Mouse (Mus musculus): ENCODE measurements around the gene Tcf7l2. TPM values are rescaled to one million over a fixed set of nuclear protein-coding genes. Genes with fewer than 3 reads are reported as not detected.
A peak's percentile ranks its signal among the peaks of the same experiment; 100 is the strongest.

Tcf7l2 gene
- polyA plus RNA-seq, 1 experiment, result 45.3 TPM

GRCm38 (mm10) chr19:55839036-55839555, 97.5 kb downstream of the Tcf7l2 start:
- Histone ChIP-seq H3K4me1 (ENCODE audit: control insufficient read depth, insufficient read depth, insufficient read length, low read length) (peaks cover 30% of the 10 kb centered on the region; the same call in 1 of the 2 replicates), H3K27ac (ENCODE audit: insufficient read depth, low read depth, low read length) (peak overlapping the region; percentile 90), H3K4me3 (ENCODE audit: low read depth, low read length) (no peak overlapping the region), H3K36me3 (ENCODE audit: control insufficient read depth, insufficient read depth, low read length) (no peaks in the 10 kb centered on the region), H3K27me3 (ENCODE audit: control insufficient read depth, insufficient read depth, low read length) (no peaks in the 10 kb centered on the region)
- WGBS, result 12% methylated on average over 10 of the region's 10 CpGs
- TF ChIP-seq CTCF (IDR thresholded peaks at IDR 0.05; ENCODE audit: extremely low read depth, insufficient read length, insufficient replicate concordance, low read depth, low read length), result no peak
- no peak for TF ChIP-seq POLR2A (IDR thresholded peaks at IDR 0.05; ENCODE audit: low read depth, low read length)

GRCm38 (mm10) chr19:55840499-55841121, 99.0 kb downstream of the Tcf7l2 start:
- Histone ChIP-seq H3K27me3 (ENCODE audit: control insufficient read depth, insufficient read depth, low read length) (no peaks in the 10 kb centered on the region), H3K4me1 (ENCODE audit: control insufficient read depth, insufficient read depth, insufficient read length, low read length) (peaks cover 30% of the 10 kb centered on the region; the same call in 1 of the 2 replicates), H3K4me3 (ENCODE audit: low read depth, low read length) (no peak overlapping the region), H3K36me3 (ENCODE audit: control insufficient read depth, insufficient read depth, low read length) (no peaks in the 10 kb centered on the region), H3K27ac (ENCODE audit: insufficient read depth, low read depth, low read length) (no peak overlapping the region)
- TF ChIP-seq CTCF (IDR thresholded peaks at IDR 0.05; ENCODE audit: extremely low read depth, insufficient read length, insufficient replicate concordance, low read depth, low read length), result no peak
- TF ChIP-seq POLR2A (IDR thresholded peaks at IDR 0.05; ENCODE audit: low read depth, low read length), result no peak
- 80% methylated on average over 10 of the region's 10 CpGs for WGBS

DNA sequence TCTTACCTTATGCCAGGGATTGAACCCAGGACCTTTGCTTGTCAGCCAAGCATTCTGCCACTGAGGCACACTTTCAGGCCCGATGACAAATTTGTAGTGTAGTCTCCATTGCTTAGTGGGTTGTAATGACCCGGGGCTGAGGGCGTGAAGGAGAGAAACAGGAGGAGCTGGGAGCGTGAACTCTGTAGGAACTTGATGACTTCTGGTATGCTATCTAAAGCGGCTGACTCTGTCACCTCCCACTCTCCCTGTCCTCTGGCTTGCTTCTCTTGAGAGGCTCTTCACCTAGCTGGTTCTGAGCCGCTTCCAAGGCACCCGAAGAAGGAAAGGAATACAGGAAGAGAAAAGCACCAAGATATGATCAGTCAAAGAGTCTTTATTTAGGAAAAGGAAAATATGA, 100.4 kb downstream of the Tcf7l2 start:
- WGBS, result 40% methylated on average over 7 of the region's 7 CpGs
- no peaks in the 10 kb centered on the region for H3K27me3 ChIP-seq (ENCODE audit: control insufficient read depth, insufficient read depth, low read length)
- H3K27ac ChIP-seq (ENCODE audit: insufficient read depth, low read depth, low read length), result no peak overlapping the region
- TF ChIP-seq CTCF (IDR thresholded peaks at IDR 0.05; ENCODE audit: extremely low read depth, insufficient read length, insufficient replicate concordance, low read depth, low read length) (no peak), POLR2A (IDR thresholded peaks at IDR 0.05; ENCODE audit: low read depth, low read length) (no peak)
- no peak overlapping the region for H3K4me3 ChIP-seq (ENCODE audit: low read depth, low read length)
- H3K4me1 ChIP-seq (ENCODE audit: control insufficient read depth, insufficient read depth, insufficient read length, low read length), result peaks cover 33% of the 10 kb centered on the region; the same call in 1 of the 2 replicates
- H3K36me3 ChIP-seq (ENCODE audit: control insufficient read depth, insufficient read depth, low read length), result no peaks in the 10 kb centered on the region

DNA sequence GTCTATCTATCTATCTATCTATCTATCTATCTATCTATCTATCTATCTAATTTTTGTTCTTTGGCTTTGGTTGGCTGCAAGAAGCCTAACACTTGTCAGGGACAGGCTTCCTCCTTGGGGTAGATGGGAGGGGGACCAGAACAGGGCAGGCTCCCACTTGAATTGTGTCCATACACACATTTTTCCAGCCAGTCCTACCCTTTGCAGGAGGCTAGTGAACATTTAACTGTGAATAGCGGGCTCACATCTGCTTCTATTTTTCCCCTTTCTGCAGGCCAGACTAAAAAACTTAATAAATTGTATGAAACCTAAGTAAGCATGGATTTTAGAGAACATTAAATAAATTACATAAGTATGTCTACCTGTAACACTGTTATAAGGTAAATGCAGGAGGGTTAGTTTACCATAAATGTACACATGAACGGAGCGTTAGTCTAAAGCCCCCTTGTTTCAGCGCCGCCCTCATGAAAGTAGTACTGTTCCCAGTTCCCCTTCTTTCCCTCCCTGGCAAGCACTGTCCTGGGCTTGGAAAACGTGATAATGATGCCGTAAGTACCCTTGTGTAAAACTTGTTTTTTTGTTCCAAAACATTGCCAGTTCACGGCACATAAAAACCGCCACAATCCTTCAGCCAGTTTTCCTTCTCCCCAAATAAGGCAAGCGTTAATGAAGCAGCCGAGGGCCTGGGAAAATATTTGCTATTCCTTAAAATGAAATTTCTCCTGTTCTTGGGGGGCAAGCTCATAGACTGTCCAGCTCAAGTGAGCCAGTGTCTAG, 101.7 kb downstream of the Tcf7l2 start:
- Histone ChIP-seq H3K27me3 (ENCODE audit: control insufficient read depth, insufficient read depth, low read length) (no peaks in the 10 kb centered on the region), H3K27ac (ENCODE audit: insufficient read depth, low read depth, low read length) (no peak overlapping the region)
- 89% methylated on average over 11 of the region's 11 CpGs for WGBS

DNA sequence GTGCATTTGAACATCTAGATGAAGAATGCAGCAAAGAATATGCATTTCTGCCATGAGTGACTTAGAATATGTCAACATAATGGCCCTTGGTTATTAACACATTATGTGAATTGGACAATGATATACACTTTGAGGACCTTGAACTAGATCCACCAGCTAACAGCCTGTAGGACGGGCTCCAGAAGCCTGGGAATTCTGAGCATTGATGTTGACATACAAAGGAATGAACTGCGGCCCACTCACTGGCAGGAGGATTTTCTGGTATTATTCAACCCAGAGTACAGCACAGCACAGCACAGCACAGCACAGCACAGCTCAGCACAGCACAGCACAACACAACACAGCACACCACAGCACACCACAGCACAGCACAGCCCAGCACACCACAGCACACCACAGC, 104.1 kb downstream of the Tcf7l2 start:
- Histone ChIP-seq H3K27me3 (ENCODE audit: control insufficient read depth, insufficient read depth, low read length) (no peaks in the 10 kb centered on the region), H3K4me3 (ENCODE audit: low read depth, low read length) (no peak overlapping the region), H3K4me1 (ENCODE audit: control insufficient read depth, insufficient read depth, insufficient read length, low read length) (peaks cover 38% of the 10 kb centered on the region), H3K27ac (ENCODE audit: insufficient read depth, low read depth, low read length) (no peak overlapping the region), H3K36me3 (ENCODE audit: control insufficient read depth, insufficient read depth, low read length) (no peaks in the 10 kb centered on the region)
- WGBS, result 73% methylated on average over 2 of the region's 2 CpGs
- no peak for TF ChIP-seq POLR2A (IDR thresholded peaks at IDR 0.05; ENCODE audit: low read depth, low read length)

More for the DNA sequence above, 101.7 kb downstream of the Tcf7l2 start:
- TF ChIP-seq CTCF (IDR thresholded peaks at IDR 0.05; ENCODE audit: extremely low read depth, insufficient read length, insufficient replicate concordance, low read depth, low read length) (no peak), POLR2A (IDR thresholded peaks at IDR 0.05; ENCODE audit: low read depth, low read length) (no peak)
- H3K36me3 ChIP-seq (ENCODE audit: control insufficient read depth, insufficient read depth, low read length), result no peaks in the 10 kb centered on the region
- no peak overlapping the region for H3K4me3 ChIP-seq (ENCODE audit: low read depth, low read length)
- peaks cover 29% of the 10 kb centered on the region; the same call in 1 of the 2 replicates for H3K4me1 ChIP-seq (ENCODE audit: control insufficient read depth, insufficient read depth, insufficient read length, low read length)

GRCm38 (mm10) chr19:55846256-55846655, 104.6 kb downstream of the Tcf7l2 start:
- no peak overlapping the region for H3K27ac ChIP-seq (ENCODE audit: insufficient read depth, low read depth, low read length)
- no peak overlapping the region for H3K4me3 ChIP-seq (ENCODE audit: low read depth, low read length)
- no peak for TF ChIP-seq CTCF (IDR thresholded peaks at IDR 0.05; ENCODE audit: extremely low read depth, insufficient read length, insufficient replicate concordance, low read depth, low read length)
- no peak for TF ChIP-seq POLR2A (IDR thresholded peaks at IDR 0.05; ENCODE audit: low read depth, low read length)
- no peaks in the 10 kb centered on the region for H3K27me3 ChIP-seq (ENCODE audit: control insufficient read depth, insufficient read depth, low read length)
- 86% methylated on average over 6 of the region's 6 CpGs for WGBS
- no peaks in the 10 kb centered on the region for H3K36me3 ChIP-seq (ENCODE audit: control insufficient read depth, insufficient read depth, low read length)
- peaks cover 42% of the 10 kb centered on the region for H3K4me1 ChIP-seq (ENCODE audit: control insufficient read depth, insufficient read depth, insufficient read length, low read length)

DNA sequence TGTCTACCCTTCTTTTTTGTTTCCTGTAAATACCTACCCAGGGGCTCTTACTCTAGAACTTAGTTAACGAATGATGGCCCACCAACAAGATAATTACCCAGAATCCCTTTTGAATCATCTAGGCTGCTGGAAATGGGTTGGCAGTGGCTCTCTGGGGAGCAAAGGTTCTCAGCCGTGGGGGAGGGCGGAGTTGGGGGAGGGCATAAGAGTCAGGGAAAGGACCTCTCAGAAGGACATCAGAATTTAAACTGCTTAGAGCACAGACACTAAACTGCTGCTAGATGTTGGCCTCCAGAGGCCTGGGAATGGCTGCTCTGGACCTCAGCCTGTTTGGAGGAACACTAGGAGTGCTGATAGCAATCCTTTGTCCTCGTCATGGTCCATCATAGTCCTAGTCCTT, 105.4 kb downstream of the Tcf7l2 start:
- no peaks in the 10 kb centered on the region for H3K27me3 ChIP-seq (ENCODE audit: control insufficient read depth, insufficient read depth, low read length)
- H3K27ac ChIP-seq (ENCODE audit: insufficient read depth, low read depth, low read length), result no peak overlapping the region
- 49% methylated on average over 4 of the region's 4 CpGs for WGBS
- H3K4me3 ChIP-seq (ENCODE audit: low read depth, low read length), result no peak overlapping the region
- TF ChIP-seq POLR2A (IDR thresholded peaks at IDR 0.05; ENCODE audit: low read depth, low read length) (no peak), CTCF (IDR thresholded peaks at IDR 0.05; ENCODE audit: extremely low read depth, insufficient read length, insufficient replicate concordance, low read depth, low read length) (no peak)
- H3K4me1 ChIP-seq (ENCODE audit: control insufficient read depth, insufficient read depth, insufficient read length, low read length), result peaks cover 45% of the 10 kb centered on the region
- H3K36me3 ChIP-seq (ENCODE audit: control insufficient read depth, insufficient read depth, low read length), result no peaks in the 10 kb centered on the region
